Mouse (Mus musculus) heart, adult 9 months (tissue): ENCODE measurements around the gene Enox1.
A peak's percentile ranks its signal among the peaks of the same experiment; 100 is the strongest.

Experiments used
- DNase-seq, 2 experiments: peaks; one replicate each; pipeline ENCODE4 v3.0.0; 2022; ENCODE audit warnings: low spot score in 2 of 2

Gene Enox1

GRCm38 (mm10) chr14:77456066-77456465, 299.5 kb downstream of the Enox1 start:
- DNase-seq: no peak

GRCm38 (mm10) chr14:77456876-77457275, 300.3 kb downstream of the Enox1 start:
- DNase-seq: no peak

GRCm38 (mm10) chr14:77458217-77458616, 301.7 kb downstream of the Enox1 start:
- no peak for DNase-seq

- no peak for DNase-seq
Measured at GRCm38 (mm10) chr14:77463919-77464318, 307.4 kb downstream of the Enox1 start.

GRCm38 (mm10) chr14:77464782-77465181, 308.2 kb downstream of the Enox1 start:
- DNase-seq: no peak

- DNase-seq: no peak
Measured at GRCm38 (mm10) chr14:77470577-77470976, 314.0 kb downstream of the Enox1 start.

GRCm38 (mm10) chr14:77473501-77473900, 316.9 kb downstream of the Enox1 start:
- no peak for DNase-seq

- no peak for DNase-seq
Measured at GRCm38 (mm10) chr14:77474026-77474425, 317.5 kb downstream of the Enox1 start.

- no peak for DNase-seq
Measured at GRCm38 (mm10) chr14:77475134-77475820, 318.7 kb downstream of the Enox1 start.

GRCm38 (mm10) chr14:77477704-77478103, 321.1 kb downstream of the Enox1 start:
- DNase-seq: no peak

GRCm38 (mm10) chr14:77478210-77478609, 321.6 kb downstream of the Enox1 start:
- no peak for DNase-seq

- DNase-seq: no peak
Measured at GRCm38 (mm10) chr14:77478692-77479091, 322.1 kb downstream of the Enox1 start.

- DNase-seq: no peak
Measured at GRCm38 (mm10) chr14:77483076-77483475, 326.5 kb downstream of the Enox1 start.

GRCm38 (mm10) chr14:77484951-77485447, 328.4 kb downstream of the Enox1 start:
- DNase-seq: peak; percentile 86 to 88

- no peak for DNase-seq
Measured at GRCm38 (mm10) chr14:77490699-77491098, 334.1 kb downstream of the Enox1 start.

- no peak for DNase-seq
Measured at GRCm38 (mm10) chr14:77491731-77492130, 335.2 kb downstream of the Enox1 start.

GRCm38 (mm10) chr14:77499996-77500581, 343.5 kb downstream of the Enox1 start:
- peak in 1 of 2 experiments; percentile 19 for DNase-seq

GRCm38 (mm10) chr14:77504458-77505135, 348.0 kb downstream of the Enox1 start:
- DNase-seq: no peak

- no peak for DNase-seq
Measured at GRCm38 (mm10) chr14:77506341-77506740, 349.8 kb downstream of the Enox1 start.

GRCm38 (mm10) chr14:77508036-77508435, 351.5 kb downstream of the Enox1 start:
- peak; percentile 23 to 35 for DNase-seq

GRCm38 (mm10) chr14:77509042-77509441, 352.5 kb downstream of the Enox1 start:
- no peak for DNase-seq

GRCm38 (mm10) chr14:77509924-77510323, 353.4 kb downstream of the Enox1 start:
- no peak for DNase-seq
